Mouse (Mus musculus) right cerebral cortex, postnatal 36 days (tissue): ENCODE measurements at regions not wholly inside any gene's neighbourhood (a gene's known extent, or its start where the extent isn't known, plus 50 kb on each side); places are given as distances from the start of the nearest gene placed in this dataset.

Source experiments
- DNase-seq, 2 experiments: peaks; one replicate each; pipeline ENCODE4 v3.0.0; 2022; ENCODE audit warnings: low spot score in 2 of 2, mixed read lengths in 1 of 2

DNA sequence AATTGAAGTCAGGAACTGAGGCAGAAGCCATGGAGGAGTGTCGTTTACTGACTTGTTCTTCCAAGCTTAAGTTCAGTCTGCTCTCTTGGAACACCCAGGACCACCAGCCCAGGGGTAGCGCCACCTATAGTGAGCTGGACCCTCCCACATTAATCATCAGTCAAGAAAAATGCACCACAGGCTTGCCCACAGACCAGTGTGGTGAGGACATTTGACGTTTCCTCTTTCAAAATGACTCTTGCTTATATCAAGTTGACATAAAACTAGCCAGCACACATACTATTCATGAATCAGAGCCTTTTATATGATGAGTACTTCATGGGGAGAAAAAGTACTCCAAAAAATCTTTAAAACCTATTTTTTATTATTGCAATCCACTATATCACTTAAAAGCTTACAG is 69.7 kb upstream of the Paip1 start:
- DNase-seq, result no peak

DNA sequence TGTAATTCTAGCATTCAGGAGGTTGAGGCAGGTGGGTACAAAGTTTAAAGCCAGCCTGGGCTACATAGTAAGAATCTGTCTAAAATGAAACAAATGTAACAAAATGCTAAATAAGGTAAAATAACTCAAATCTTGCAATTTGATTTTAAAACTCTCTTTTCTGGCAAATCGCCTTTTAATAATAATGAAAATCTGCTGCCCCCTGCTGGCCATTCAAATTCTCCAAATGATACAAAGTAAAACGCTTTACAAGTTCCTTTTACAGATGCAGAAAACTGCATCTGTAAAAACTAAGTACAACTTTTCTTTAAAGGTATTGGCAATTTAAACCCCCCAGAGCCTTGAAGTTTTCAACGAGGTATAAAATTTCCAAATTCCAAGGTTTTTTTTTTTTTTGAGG is 65.0 kb upstream of the Paip1 start:
- no peak for DNase-seq

DNA sequence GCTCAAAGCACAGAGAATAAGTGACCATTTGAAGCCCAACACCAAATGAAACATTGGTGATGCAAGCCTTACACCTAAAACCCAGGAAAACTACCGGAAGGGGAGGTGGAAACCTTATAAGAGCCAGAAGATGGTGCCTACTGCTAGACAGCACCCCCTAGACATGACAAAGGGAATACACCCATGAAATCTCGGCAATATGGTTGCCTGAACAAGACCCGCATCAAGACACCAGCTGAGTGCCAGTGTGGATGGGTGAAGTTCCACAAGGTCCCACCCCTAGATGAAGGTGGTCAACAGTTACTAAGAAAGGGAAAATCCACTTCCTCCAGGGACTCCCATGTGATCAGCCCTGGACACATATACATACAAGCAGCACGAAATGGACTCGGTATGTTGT is 64.2 kb upstream of the Paip1 start:
- DNase-seq, result no peak

DNA sequence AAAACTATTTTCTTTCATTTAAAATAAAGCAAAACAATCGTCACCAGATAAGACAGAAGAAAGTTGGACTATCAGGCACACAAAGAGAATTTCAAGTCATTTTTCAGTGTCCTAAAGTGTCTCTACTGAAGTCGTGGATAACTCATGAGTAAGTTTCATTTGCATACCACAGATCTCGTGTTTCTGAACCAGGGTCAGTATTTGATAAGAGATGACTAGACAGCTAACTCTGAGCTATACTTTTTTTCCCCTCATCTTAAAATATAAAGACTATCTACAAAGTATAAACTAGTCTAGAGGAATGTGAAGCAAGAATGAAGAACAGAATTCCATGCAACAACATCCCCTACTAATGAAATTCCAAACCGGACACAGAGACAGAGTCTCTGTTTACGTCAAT is 60.9 kb upstream of the Paip1 start:
- DNase-seq, result no peak

DNA sequence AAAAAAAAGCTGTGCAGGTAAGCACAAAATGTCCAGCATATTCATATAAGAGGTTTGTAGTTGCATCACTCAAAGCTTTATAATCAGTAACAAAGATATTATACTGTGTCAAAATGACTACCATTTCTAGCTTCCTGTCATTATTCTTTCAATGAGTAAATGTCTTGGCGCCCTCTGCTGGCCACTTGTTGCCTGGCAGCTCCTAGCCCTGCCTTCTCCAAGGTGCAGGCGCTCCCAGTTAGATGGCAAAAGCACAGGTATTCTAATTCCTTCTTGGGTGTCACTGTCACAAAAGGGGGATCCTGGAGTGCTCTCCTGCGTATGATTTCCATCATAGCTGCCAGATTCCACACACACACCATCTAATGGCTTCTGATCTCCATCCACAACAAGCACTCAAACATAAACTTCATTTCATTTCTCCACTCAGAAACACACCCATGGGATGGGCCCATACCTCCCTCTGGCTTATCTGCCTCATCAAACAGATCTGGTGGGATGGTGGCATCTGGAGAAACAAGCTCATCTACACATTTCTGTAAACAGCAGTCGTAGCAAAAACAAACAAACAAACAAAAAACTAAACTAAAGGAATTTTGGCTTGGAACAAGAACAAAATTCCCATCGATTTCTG is 49.9 kb upstream of the Paip1 start:
- DNase-seq, result peak; percentile 58 to 69
